Mouse (Mus musculus): ENCODE results near the gene Pappa2. TPM values are rescaled to one million over a fixed set of nuclear protein-coding genes. Genes with fewer than 3 reads are reported as not detected.
A peak's percentile ranks its signal among the peaks of the same experiment; 100 is the strongest.

The Pappa2 gene
- polyA plus RNA-seq, 1 experiment from 2014 or later, result 0.71 TPM

DNA sequence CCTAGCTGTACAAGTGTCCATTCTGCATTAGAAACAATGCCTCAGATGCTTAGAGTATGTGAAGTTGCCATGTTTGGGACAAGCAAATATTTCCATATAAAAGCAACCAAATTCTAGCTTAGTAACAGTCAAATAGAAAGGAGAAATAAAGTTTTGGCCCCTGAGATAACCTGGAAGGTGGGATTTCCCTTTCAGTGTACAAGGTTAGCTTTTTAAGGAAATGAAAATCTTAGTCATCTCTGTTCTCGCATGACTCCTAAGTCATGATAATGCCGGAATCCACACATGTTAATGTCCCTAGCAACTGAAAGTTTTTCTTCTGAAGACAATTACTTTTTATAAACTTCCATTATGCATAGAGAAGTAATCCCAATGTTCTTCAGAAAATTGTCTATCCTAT is 160.6 kb downstream of the Pappa2 start:
- Histone ChIP-seq H3K36me3 (no peaks in the 10 kb centered on the region), H3K9me3 (replicated peaks) (no peaks in the 10 kb centered on the region), H3K27me3 (no peaks in the 10 kb centered on the region), H3K27ac (no peak overlapping the region), H3K9ac (no peak overlapping the region), H3K4me1 (no peaks in the 10 kb centered on the region), H3K4me3 (replicated peaks) (no peak overlapping the region), H3K4me2 (no peak overlapping the region)
- no peak for ATAC-seq (replicated peaks; ENCODE audit: low FRiP score)
- 89% methylated on average over 2 of the region's 2 CpGs for WGBS

DNA sequence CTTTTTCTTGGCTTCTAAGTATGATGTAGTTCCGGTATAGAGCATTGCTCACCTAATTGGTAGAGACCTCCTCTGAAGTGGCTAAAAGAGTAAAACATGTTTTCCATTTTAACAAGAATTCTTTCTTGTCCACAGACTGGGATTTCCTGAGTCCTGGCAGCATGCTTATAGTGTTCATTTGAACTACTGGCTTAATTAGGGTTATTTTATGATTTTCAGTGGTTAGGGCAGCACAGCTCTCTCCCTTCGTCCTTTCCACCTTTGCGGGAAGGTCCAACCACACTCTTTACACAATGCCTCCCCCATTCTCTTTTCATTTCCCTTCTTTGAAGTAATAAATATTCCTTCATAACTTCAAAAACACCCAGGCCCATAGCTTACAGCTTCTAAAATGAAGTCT is 163.8 kb downstream of the Pappa2 start:
- Histone ChIP-seq H3K36me3 (no peaks in the 10 kb centered on the region), H3K4me2 (no peak overlapping the region), H3K9ac (no peak overlapping the region), H3K27me3 (no peaks in the 10 kb centered on the region), H3K9me3 (replicated peaks) (no peaks in the 10 kb centered on the region), H3K4me1 (no peaks in the 10 kb centered on the region), H3K4me3 (replicated peaks) (no peak overlapping the region), H3K27ac (no peak overlapping the region)
- ATAC-seq (replicated peaks; ENCODE audit: low FRiP score), result no peak
- 85% methylated on average over 3 of the region's 3 CpGs for WGBS

DNA sequence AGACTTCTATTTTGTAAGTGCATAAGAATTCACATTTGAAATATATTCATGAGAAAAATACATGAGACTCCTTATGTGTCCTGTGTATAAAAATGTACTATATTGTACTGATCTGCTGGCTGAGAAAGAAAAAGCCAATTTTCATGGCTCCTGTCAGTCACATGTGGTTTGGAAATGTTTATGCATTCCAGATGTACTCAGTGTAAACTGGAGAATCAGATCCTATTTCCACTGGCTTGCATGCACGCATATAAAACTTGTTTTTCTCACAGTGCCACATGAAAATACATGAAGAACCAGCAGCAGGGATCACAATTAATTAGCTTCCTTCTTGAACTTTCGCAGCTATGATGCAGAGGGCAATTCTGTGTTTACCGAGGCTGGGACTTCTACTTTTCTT is 168.4 kb downstream of the Pappa2 start:
- no peak overlapping the region for H3K4me2 ChIP-seq
- no peak overlapping the region for H3K27ac ChIP-seq
- H3K9ac ChIP-seq, result no peak overlapping the region
- no peaks in the 10 kb centered on the region for H3K36me3 ChIP-seq
- no peaks in the 10 kb centered on the region for H3K27me3 ChIP-seq
- WGBS, result 57% methylated on average over 3 of the region's 3 CpGs
- H3K9me3 ChIP-seq (replicated peaks), result no peaks in the 10 kb centered on the region
- no peak for ATAC-seq (replicated peaks; ENCODE audit: low FRiP score)
- H3K4me3 ChIP-seq (replicated peaks), result no peak overlapping the region
- H3K4me1 ChIP-seq, result no peaks in the 10 kb centered on the region

- no peaks in the 10 kb centered on the region for H3K27me3 ChIP-seq
- no peak overlapping the region for H3K4me2 ChIP-seq
- H3K27ac ChIP-seq, result no peak overlapping the region
- no peaks in the 10 kb centered on the region for H3K36me3 ChIP-seq
- 92% methylated on average over 5 of the region's 5 CpGs for WGBS
- H3K9me3 ChIP-seq (replicated peaks), result no peaks in the 10 kb centered on the region
- H3K4me1 ChIP-seq, result no peaks in the 10 kb centered on the region
- no peak overlapping the region for H3K9ac ChIP-seq
- ATAC-seq (replicated peaks; ENCODE audit: low FRiP score), result no peak
- no peak overlapping the region for H3K4me3 ChIP-seq (replicated peaks)
These were observed 204.8 kb downstream of the Pappa2 start for GRCm38 (mm10) chr1:158775486-158775885.

- Histone ChIP-seq H3K9me3 (replicated peaks) (no peaks in the 10 kb centered on the region), H3K4me1 (no peaks in the 10 kb centered on the region), H3K27ac (no peak overlapping the region), H3K4me2 (no peak overlapping the region), H3K9ac (no peak overlapping the region), H3K4me3 (replicated peaks) (no peak overlapping the region), H3K27me3 (no peaks in the 10 kb centered on the region), H3K36me3 (no peaks in the 10 kb centered on the region)
- no peak for ATAC-seq (replicated peaks; ENCODE audit: low FRiP score)
These were observed 207.2 kb downstream of the Pappa2 start for GRCm38 (mm10) chr1:158773102-158773501.

GRCm38 (mm10) chr1:158770756-158771155 is 209.5 kb downstream of the Pappa2 start:
- no peak overlapping the region for H3K9ac ChIP-seq
- no peaks in the 10 kb centered on the region for H3K4me1 ChIP-seq
- no peak for ATAC-seq (replicated peaks; ENCODE audit: low FRiP score)
- H3K27me3 ChIP-seq, result no peaks in the 10 kb centered on the region
- H3K4me2 ChIP-seq, result no peak overlapping the region
- H3K27ac ChIP-seq, result no peak overlapping the region
- no peak overlapping the region for H3K4me3 ChIP-seq (replicated peaks)
- no peaks in the 10 kb centered on the region for H3K36me3 ChIP-seq
- WGBS, result 86% methylated on average over 4 of the region's 4 CpGs
- no peaks in the 10 kb centered on the region for H3K9me3 ChIP-seq (replicated peaks)

DNA sequence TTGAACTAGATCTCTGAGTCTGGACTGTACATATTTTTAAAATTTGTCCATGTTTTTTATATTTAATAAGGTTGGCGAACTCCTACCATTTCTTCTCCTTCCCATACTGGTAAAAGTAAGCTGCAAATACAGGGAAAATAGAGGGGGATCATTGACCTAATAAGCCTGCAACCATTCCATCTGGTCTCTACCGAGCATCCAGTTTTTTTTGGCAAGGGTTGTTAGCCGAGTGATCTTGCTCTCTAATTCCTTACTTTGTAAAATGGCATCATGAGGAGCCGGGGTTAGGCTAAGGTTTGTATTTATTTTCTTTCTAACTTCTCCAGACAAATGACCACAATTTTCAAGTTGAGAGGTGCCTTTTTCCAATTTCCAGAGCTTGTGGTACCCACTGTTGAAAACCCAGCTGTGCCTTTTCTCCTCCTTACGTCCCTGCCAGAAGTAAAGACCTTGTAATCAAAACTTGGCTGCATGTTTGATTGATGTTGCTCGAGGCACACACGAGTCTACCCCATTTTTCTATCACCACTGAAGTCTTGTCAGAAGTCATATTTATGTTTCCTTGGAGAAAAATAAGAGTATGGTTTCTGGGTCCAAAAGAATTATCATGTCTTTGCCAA is 210.1 kb downstream of the Pappa2 start:
- WGBS, result 59% methylated on average over 7 of the region's 7 CpGs
- Histone ChIP-seq H3K9ac (no peak overlapping the region), H3K27ac (no peak overlapping the region), H3K4me1 (no peaks in the 10 kb centered on the region), H3K4me3 (replicated peaks) (no peak overlapping the region), H3K36me3 (no peaks in the 10 kb centered on the region), H3K9me3 (replicated peaks) (no peaks in the 10 kb centered on the region), H3K4me2 (no peak overlapping the region), H3K27me3 (no peaks in the 10 kb centered on the region)
- no peak for ATAC-seq (replicated peaks; ENCODE audit: low FRiP score)

- H3K4me1 ChIP-seq, result no peaks in the 10 kb centered on the region
- no peak overlapping the region for H3K9ac ChIP-seq
- 60% methylated on average over 2 of the region's 2 CpGs for WGBS
- H3K36me3 ChIP-seq, result no peaks in the 10 kb centered on the region
- H3K4me2 ChIP-seq, result no peak overlapping the region
- no peaks in the 10 kb centered on the region for H3K27me3 ChIP-seq
- H3K27ac ChIP-seq, result no peak overlapping the region
- no peak overlapping the region for H3K4me3 ChIP-seq (replicated peaks)
- no peaks in the 10 kb centered on the region for H3K9me3 ChIP-seq (replicated peaks)
- no peak for ATAC-seq (replicated peaks; ENCODE audit: low FRiP score)
These were observed 214.4 kb downstream of the Pappa2 start for GRCm38 (mm10) chr1:158765842-158766241.

- H3K4me1 ChIP-seq, result no peaks in the 10 kb centered on the region
These were observed 215.6 kb downstream of the Pappa2 start for GRCm38 (mm10) chr1:158764727-158765126.

GRCm38 (mm10) chr1:158764211-158764610 is 216.1 kb downstream of the Pappa2 start:
- no peak overlapping the region for H3K4me2 ChIP-seq
- no peak for ATAC-seq (replicated peaks; ENCODE audit: low FRiP score)
- H3K9ac ChIP-seq, result no peak overlapping the region
- H3K36me3 ChIP-seq, result no peaks in the 10 kb centered on the region
- H3K27ac ChIP-seq, result no peak overlapping the region
- no peaks in the 10 kb centered on the region for H3K9me3 ChIP-seq (replicated peaks)
- H3K27me3 ChIP-seq, result no peaks in the 10 kb centered on the region
- H3K4me1 ChIP-seq, result no peaks in the 10 kb centered on the region
- H3K4me3 ChIP-seq (replicated peaks), result no peak overlapping the region

More at GRCm38 (mm10) chr1:158764727-158765126, 215.6 kb downstream of the Pappa2 start:
- no peaks in the 10 kb centered on the region for H3K9me3 ChIP-seq (replicated peaks)
- no peaks in the 10 kb centered on the region for H3K27me3 ChIP-seq
- no peak overlapping the region for H3K9ac ChIP-seq
- no peak overlapping the region for H3K27ac ChIP-seq
- no peaks in the 10 kb centered on the region for H3K36me3 ChIP-seq
- 0 out of 2 replicates have a peak, but pooled peaks have one; percentile 49 for ATAC-seq (replicated peaks; ENCODE audit: low FRiP score)
- no peak overlapping the region for H3K4me3 ChIP-seq (replicated peaks)
- H3K4me2 ChIP-seq, result no peak overlapping the region
- 37% methylated on average over 6 of the region's 6 CpGs for WGBS

GRCm38 (mm10) chr1:158748356-158749096 is 231.8 kb downstream of the Pappa2 start:
- Histone ChIP-seq H3K4me1 (no peaks in the 10 kb centered on the region), H3K4me2 (no peak overlapping the region), H3K4me3 (replicated peaks) (no peak overlapping the region), H3K9ac (no peak overlapping the region), H3K9me3 (replicated peaks) (no peaks in the 10 kb centered on the region), H3K27me3 (no peaks in the 10 kb centered on the region), H3K36me3 (no peaks in the 10 kb centered on the region), H3K27ac (no peak overlapping the region)
- 55% methylated on average over 10 of the region's 10 CpGs for WGBS
- peak; percentile 66 for ATAC-seq (replicated peaks; ENCODE audit: low FRiP score)

- Histone ChIP-seq H3K9ac (no peak overlapping the region), H3K36me3 (no peaks in the 10 kb centered on the region), H3K4me3 (replicated peaks) (no peak overlapping the region), H3K27ac (no peak overlapping the region), H3K4me2 (no peak overlapping the region), H3K9me3 (replicated peaks) (no peaks in the 10 kb centered on the region), H3K27me3 (no peaks in the 10 kb centered on the region), H3K4me1 (no peaks in the 10 kb centered on the region)
- ATAC-seq (replicated peaks; ENCODE audit: low FRiP score), result no peak
- 56% methylated on average over 5 of the region's 5 CpGs for WGBS
These were observed 238.8 kb downstream of the Pappa2 start for GRCm38 (mm10) chr1:158741449-158741848.

DNA sequence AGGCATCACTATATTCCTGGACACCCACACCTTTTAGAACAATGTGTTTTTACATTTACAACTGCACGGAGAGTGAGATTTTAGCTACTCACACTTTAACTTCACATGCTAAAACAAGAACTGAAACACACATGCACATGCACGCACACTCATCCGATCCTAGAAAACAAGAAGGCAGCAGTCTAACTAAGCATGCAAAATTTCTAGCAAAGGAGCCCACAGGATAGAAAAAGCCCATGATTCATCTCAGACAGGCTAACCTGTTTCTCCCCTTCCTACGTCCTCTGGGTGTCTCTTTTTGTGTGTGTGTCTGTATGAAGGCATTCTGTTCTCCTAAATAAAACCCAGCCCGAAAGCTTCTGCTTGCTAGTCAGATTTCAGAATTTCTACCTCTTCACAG is 239.3 kb downstream of the Pappa2 start:
- no peak overlapping the region for H3K4me2 ChIP-seq
- no peaks in the 10 kb centered on the region for H3K27me3 ChIP-seq
- no peak overlapping the region for H3K4me3 ChIP-seq (replicated peaks)
- H3K4me1 ChIP-seq, result no peaks in the 10 kb centered on the region
- ATAC-seq (replicated peaks; ENCODE audit: low FRiP score), result no peak
- H3K9me3 ChIP-seq (replicated peaks), result no peaks in the 10 kb centered on the region
- no peak overlapping the region for H3K27ac ChIP-seq
- no peak overlapping the region for H3K9ac ChIP-seq
- 83% methylated on average over 5 of the region's 5 CpGs for WGBS
- no peaks in the 10 kb centered on the region for H3K36me3 ChIP-seq
